Mouse (Mus musculus) c-Kit-negative CD71-positive TER-119-positive erythroid progenitor cells, embryonic 14.5 days (primary cell): ENCODE results near the gene Bicra.

Source experiments
- DNase-seq: peaks from one replicate; pipeline ENCODE4 v3.0.0-alpha.2; 2013; ENCODE audit warnings: low read depth, low spot score

Bicra gene

DNA sequence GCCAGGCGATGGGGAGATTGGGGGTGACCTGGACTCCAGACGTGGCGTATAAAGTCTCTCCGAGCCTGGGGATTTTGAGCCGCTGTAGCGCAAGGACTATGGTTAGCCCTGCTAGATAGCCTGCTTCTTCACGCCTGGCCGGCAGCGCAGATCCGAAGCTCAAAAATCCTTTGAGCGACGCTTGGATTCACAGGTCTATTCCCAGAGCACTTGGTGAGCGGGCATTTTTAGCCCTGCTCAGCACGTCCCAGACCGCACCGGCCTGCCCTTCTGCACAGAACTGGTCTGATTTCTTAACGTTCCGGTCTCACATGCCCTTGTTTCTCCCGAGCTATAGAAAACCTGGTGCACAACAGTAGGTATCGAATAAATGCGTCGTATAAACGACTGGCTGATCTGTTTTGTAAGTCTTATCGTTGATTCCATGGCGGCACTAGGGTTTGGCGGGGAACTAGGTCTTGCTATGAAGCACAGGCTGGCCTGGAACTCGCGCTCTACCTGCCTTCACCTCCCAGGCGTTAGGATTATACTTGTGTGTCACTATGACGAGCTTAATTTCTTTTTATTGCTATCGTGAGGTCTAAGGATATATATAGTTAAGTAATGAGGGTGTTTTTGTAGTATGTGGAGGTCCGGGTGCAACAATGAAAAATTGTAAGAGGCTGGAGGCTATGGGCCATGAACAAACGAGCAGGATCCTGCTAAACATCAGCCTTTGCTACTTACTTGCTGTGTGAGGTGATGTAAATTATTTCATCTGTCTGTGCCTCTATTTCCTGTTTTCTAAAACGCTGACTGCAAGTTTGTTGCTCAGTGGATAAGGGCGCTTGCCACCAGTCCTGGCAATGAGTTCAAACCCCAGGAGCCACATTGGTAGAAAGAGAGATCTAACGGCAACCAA, 1.2 kb upstream of the Bicra start:
- no peak for DNase-seq

DNA sequence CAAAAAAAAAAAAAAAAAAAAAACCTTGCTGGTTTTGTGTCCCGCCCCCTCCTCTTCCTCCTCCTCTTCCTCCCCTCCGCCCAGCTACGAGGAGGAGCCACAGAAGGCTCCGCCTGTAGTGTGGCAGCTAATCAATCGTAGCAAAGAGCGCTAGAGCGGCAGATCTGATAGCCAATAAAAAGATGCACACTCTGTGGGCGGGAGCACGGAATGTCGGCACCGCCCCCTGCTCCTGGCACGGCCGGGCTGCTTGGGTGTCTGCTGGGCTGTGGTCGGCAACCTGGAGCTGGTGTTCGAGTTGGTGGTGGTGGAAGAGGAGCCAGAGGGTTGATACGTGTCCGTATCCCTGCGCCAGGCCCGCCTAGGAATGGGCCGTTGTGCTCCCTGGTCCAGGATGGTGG, 443 bp upstream of the Bicra start:
- peak; percentile 97 for DNase-seq

GRCm38 (mm10) chr7:16046481-16047337, 1.0 kb downstream of the Bicra start:
- no peak for DNase-seq

GRCm38 (mm10) chr7:16046101-16046480, 1.6 kb downstream of the Bicra start:
- DNase-seq, result no peak

GRCm38 (mm10) chr7:16045538-16045937, 2.2 kb downstream of the Bicra start:
- DNase-seq, result no peak

- DNase-seq, result no peak
Observed at GRCm38 (mm10) chr7:16044531-16044930, 3.2 kb downstream of the Bicra start.

DNA sequence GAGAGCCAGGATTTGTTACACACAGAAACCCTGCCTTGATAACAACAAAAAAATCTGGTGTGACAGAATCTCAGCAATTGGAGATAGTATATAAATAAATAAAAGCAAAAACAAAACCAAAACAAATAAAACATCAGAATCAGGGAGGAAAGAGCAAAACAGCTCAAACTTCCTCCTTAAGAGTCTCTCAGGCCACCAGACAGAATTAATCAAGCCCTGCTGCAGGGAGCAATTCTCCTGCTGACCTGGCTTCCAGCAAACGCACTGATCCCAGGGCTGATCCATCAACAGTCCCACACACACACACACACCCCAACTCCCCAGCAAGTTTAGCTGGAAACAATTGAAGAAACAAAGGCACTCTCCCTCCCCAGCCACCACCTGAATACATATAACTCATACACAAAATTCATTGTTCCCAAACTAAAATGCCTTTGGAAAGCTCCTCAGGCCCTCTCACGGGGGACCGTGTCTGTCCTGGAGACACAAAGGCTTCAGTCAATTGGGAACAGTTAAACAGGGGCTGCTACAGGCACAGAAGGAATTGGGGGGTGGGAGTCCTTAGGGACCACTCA, 3.8 kb downstream of the Bicra start:
- no peak for DNase-seq

- DNase-seq, result no peak
Observed at GRCm38 (mm10) chr7:16042850-16043775, 4.6 kb downstream of the Bicra start.

GRCm38 (mm10) chr7:16041208-16041607, 6.5 kb downstream of the Bicra start:
- no peak for DNase-seq

GRCm38 (mm10) chr7:16039363-16039762, 8.4 kb downstream of the Bicra start:
- no peak for DNase-seq

- DNase-seq, result no peak
Observed at GRCm38 (mm10) chr7:16036972-16037371, 10.7 kb downstream of the Bicra start.

- no peak for DNase-seq
Observed at GRCm38 (mm10) chr7:16033580-16034461, 13.9 kb downstream of the Bicra start.

GRCm38 (mm10) chr7:16033059-16033458, 14.7 kb downstream of the Bicra start:
- DNase-seq, result no peak

- DNase-seq, result no peak
Observed at GRCm38 (mm10) chr7:16031072-16031471, 16.6 kb downstream of the Bicra start.

- DNase-seq, result no peak
Observed at GRCm38 (mm10) chr7:16028102-16028927, 19.4 kb downstream of the Bicra start.

- DNase-seq, result no peak
Observed at GRCm38 (mm10) chr7:16024603-16025222, 23.0 kb downstream of the Bicra start.

GRCm38 (mm10) chr7:16019256-16020094, 28.2 kb downstream of the Bicra start:
- no peak for DNase-seq
